Mouse (Mus musculus): ENCODE data around the gene Arl3. TPM values are rescaled to one million over a fixed set of nuclear protein-coding genes. Genes with fewer than 3 reads are reported as not detected.

Gene Arl3
- polyA plus RNA-seq, 1 experiment = 81.9 TPM

DNA sequence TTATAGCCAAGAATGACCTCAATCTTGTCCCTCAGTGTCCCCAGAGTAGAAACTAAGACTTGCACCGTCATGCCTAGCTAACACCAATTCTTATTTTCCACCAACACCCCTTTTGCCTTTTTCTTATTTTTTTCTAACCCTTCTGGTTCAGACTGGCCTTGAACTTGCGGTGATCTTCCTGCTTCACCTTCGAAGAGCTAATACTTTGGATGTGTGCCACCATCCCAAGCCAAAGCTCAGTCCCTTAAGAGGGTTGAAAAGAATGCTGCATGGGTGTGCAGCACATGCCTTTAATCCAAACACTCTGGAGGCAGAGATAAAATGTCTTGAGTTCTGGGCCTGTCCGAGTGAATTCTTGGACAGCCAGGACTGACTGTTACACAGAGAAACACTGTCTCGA lies 62.6 kb downstream of the Arl3 start:
- Histone ChIP-seq H3K79me2 (ENCODE audit: control insufficient read depth, insufficient read depth) (peaks cover 90% of the 10 kb centered on the region), H3K4me2 (ENCODE audit: low read depth) (peak overlapping the region; percentile 10), H3K36me3 (ENCODE audit: control insufficient read depth, insufficient read depth) (peaks cover 46% of the 10 kb centered on the region), H3K4me3 (no peak overlapping the region), H3ac (ENCODE audit: control insufficient read depth, insufficient read length) (no peak overlapping the region), H3K27me3 (ENCODE audit: control insufficient read depth, insufficient read depth, insufficient read length) (no peaks in the 10 kb centered on the region)
- TF ChIP-seq TCF12 (IDR thresholded peaks at IDR 0.05; ENCODE audit: insufficient read depth, poor library complexity, severe bottlenecking) (no peak), TCF3 (IDR thresholded peaks at IDR 0.05; ENCODE audit: insufficient read length, low read depth) (no peak), SRF (IDR thresholded peaks at IDR 0.05; ENCODE audit: control insufficient read depth, insufficient read length, low read depth) (no peak), USF1 (IDR thresholded peaks at IDR 0.05; ENCODE audit: low read depth) (no peak), MYOD1 (IDR thresholded peaks at IDR 0.05; ENCODE audit: control insufficient read depth in 1 of 3, insufficient read length in 2 of 3, low read depth in 2 of 3) (no peak), POLR2A (IDR thresholded peaks at IDR 0.05; ENCODE audit: insufficient read length, low read depth) (no peak), MYOG (IDR thresholded peaks at IDR 0.05; ENCODE audit: control insufficient read depth in 1 of 3, insufficient read depth in 1 of 3, insufficient read length in 2 of 3, low read depth in 2 of 3) (no peak), E2F4 (IDR thresholded peaks at IDR 0.05; ENCODE audit: insufficient read depth) (no peak), POLR2AphosphoS2 (IDR thresholded peaks at IDR 0.05; ENCODE audit: insufficient read length, low read depth) (no peak), MAX (IDR thresholded peaks at IDR 0.05; ENCODE audit: low read depth) (no peak), CEBPB (IDR thresholded peaks at IDR 0.05; ENCODE audit: insufficient read depth, poor library complexity, severe bottlenecking) (no peak), REST (IDR thresholded peaks at IDR 0.05; ENCODE audit: insufficient read depth, insufficient read length) (no peak)

- Histone ChIP-seq H3K36me3 (ENCODE audit: control insufficient read depth, insufficient read depth) (peaks cover 50% of the 10 kb centered on the region), H3K79me2 (ENCODE audit: control insufficient read depth, insufficient read depth) (peaks cover 97% of the 10 kb centered on the region), H3ac (ENCODE audit: control insufficient read depth, insufficient read length) (no peak overlapping the region), H3K27me3 (ENCODE audit: control insufficient read depth, insufficient read depth, insufficient read length) (no peaks in the 10 kb centered on the region), H3K4me3 (no peak overlapping the region), H3K4me2 (ENCODE audit: low read depth) (peak overlapping the region; percentile 95)
- TF ChIP-seq MAX (IDR thresholded peaks at IDR 0.05; ENCODE audit: low read depth) (no peak), USF1 (IDR thresholded peaks at IDR 0.05; ENCODE audit: low read depth) (no peak), POLR2A (IDR thresholded peaks at IDR 0.05; ENCODE audit: insufficient read length, low read depth) (no peak), CEBPB (IDR thresholded peaks at IDR 0.05; ENCODE audit: insufficient read depth, poor library complexity, severe bottlenecking) (no peak), MYOD1 (IDR thresholded peaks at IDR 0.05; ENCODE audit: control insufficient read depth in 1 of 3, insufficient read length in 2 of 3, low read depth in 2 of 3) (no peak), TCF3 (IDR thresholded peaks at IDR 0.05; ENCODE audit: insufficient read length, low read depth) (no peak), MYOG (IDR thresholded peaks at IDR 0.05; ENCODE audit: control insufficient read depth in 1 of 3, insufficient read depth in 1 of 3, insufficient read length in 2 of 3, low read depth in 2 of 3) (no peak), SRF (IDR thresholded peaks at IDR 0.05; ENCODE audit: control insufficient read depth, insufficient read length, low read depth) (no peak), POLR2AphosphoS2 (IDR thresholded peaks at IDR 0.05; ENCODE audit: insufficient read length, low read depth) (no peak), TCF12 (IDR thresholded peaks at IDR 0.05; ENCODE audit: insufficient read depth, poor library complexity, severe bottlenecking) (no peak), E2F4 (IDR thresholded peaks at IDR 0.05; ENCODE audit: insufficient read depth) (no peak), REST (IDR thresholded peaks at IDR 0.05; ENCODE audit: insufficient read depth, insufficient read length) (no peak)
These were observed 63.3 kb downstream of the Arl3 start for GRCm38 (mm10) chr19:46509736-46510135.

- no peak overlapping the region for H3K4me3 ChIP-seq
- no peaks in the 10 kb centered on the region for H3K27me3 ChIP-seq (ENCODE audit: control insufficient read depth, insufficient read depth, insufficient read length)
- H3ac ChIP-seq (ENCODE audit: control insufficient read depth, insufficient read length) = no peak overlapping the region
- TF ChIP-seq E2F4 (IDR thresholded peaks at IDR 0.05; ENCODE audit: insufficient read depth) = no peak
- TF ChIP-seq MYOD1 (IDR thresholded peaks at IDR 0.05; ENCODE audit: control insufficient read depth in 1 of 3, insufficient read length in 2 of 3, low read depth in 2 of 3) = peak in 1 of 3 experiments; percentile 3
- peaks cover 99% of the 10 kb centered on the region for H3K79me2 ChIP-seq (ENCODE audit: control insufficient read depth, insufficient read depth)
- H3K36me3 ChIP-seq (ENCODE audit: control insufficient read depth, insufficient read depth) = peaks cover 45% of the 10 kb centered on the region
- H3K4me2 ChIP-seq (ENCODE audit: low read depth) = peak overlapping the region; percentile 95
These were observed 63.8 kb downstream of the Arl3 start for GRCm38 (mm10) chr19:46509202-46509601.

GRCm38 (mm10) chr19:46508738-46509137 lies 64.3 kb downstream of the Arl3 start:
- Histone ChIP-seq H3K27me3 (ENCODE audit: control insufficient read depth, insufficient read depth, insufficient read length) (no peaks in the 10 kb centered on the region), H3K36me3 (ENCODE audit: control insufficient read depth, insufficient read depth) (peaks cover 40% of the 10 kb centered on the region), H3ac (ENCODE audit: control insufficient read depth, insufficient read length) (no peak overlapping the region), H3K79me2 (ENCODE audit: control insufficient read depth, insufficient read depth) (peaks cover 97% of the 10 kb centered on the region), H3K4me3 (no peak overlapping the region), H3K4me2 (ENCODE audit: low read depth) (peak overlapping the region; percentile 95)
- TF ChIP-seq SRF (IDR thresholded peaks at IDR 0.05; ENCODE audit: control insufficient read depth, insufficient read length, low read depth) (no peak), POLR2AphosphoS2 (IDR thresholded peaks at IDR 0.05; ENCODE audit: insufficient read length, low read depth) (no peak), POLR2A (IDR thresholded peaks at IDR 0.05; ENCODE audit: insufficient read length, low read depth) (no peak), MAX (IDR thresholded peaks at IDR 0.05; ENCODE audit: low read depth) (no peak), TCF3 (IDR thresholded peaks at IDR 0.05; ENCODE audit: insufficient read length, low read depth) (no peak), MYOG (IDR thresholded peaks at IDR 0.05; ENCODE audit: control insufficient read depth in 1 of 3, insufficient read depth in 1 of 3, insufficient read length in 2 of 3, low read depth in 2 of 3) (no peak)

- peak overlapping the region; percentile 95 for H3K4me2 ChIP-seq (ENCODE audit: low read depth)
- TF ChIP-seq MYOD1 (IDR thresholded peaks at IDR 0.05; ENCODE audit: control insufficient read depth in 1 of 3, insufficient read length in 2 of 3, low read depth in 2 of 3) (no peak), TCF12 (IDR thresholded peaks at IDR 0.05; ENCODE audit: insufficient read depth, poor library complexity, severe bottlenecking) (no peak), MAX (IDR thresholded peaks at IDR 0.05; ENCODE audit: low read depth) (no peak)
- H3K27me3 ChIP-seq (ENCODE audit: control insufficient read depth, insufficient read depth, insufficient read length) = no peaks in the 10 kb centered on the region
- peak overlapping the region; percentile 99 for H3K4me3 ChIP-seq
- H3ac ChIP-seq (ENCODE audit: control insufficient read depth, insufficient read length) = no peak overlapping the region
- H3K79me2 ChIP-seq (ENCODE audit: control insufficient read depth, insufficient read depth) = peaks cover 93% of the 10 kb centered on the region
- H3K36me3 ChIP-seq (ENCODE audit: control insufficient read depth, insufficient read depth) = peaks cover 34% of the 10 kb centered on the region
These were observed 65.2 kb downstream of the Arl3 start for GRCm38 (mm10) chr19:46507806-46508205.

Data from myocyte (in vitro differentiated cells).